Comparison of ENCODE assay signal across 26 mouse cellular contexts in genomic region chr3:60631754-60632153, GRCm38 (mm10).
A peak's percentile ranks its signal among the peaks of the same experiment; 100 is the strongest.
DNase-seq lines count a peak whose midpoint lies in the region; ATAC-seq and TF ChIP-seq lines count a peak whose summit lies in the region.
"Had no signal": no experiment of that assay in that cellular context is flagged by ENCODE, and none has a peak within 500 bp of the region (broad histone marks: within the 10 kb centered on the region; RNA-seq: fewer than 3 reads in every experiment).

No protein-coding gene starts in this region.

- TF ChIP-seq CTCF in kidney, postnatal 0 days (IDR thresholded peaks at IDR 0.05; ENCODE audit: low read depth), result no peak
- TF ChIP-seq CTCF in kidney, adult 2 months (conservative IDR thresholded peaks at IDR 0.05; ENCODE audit: insufficient read depth, insufficient read length, low read depth, low read length), result no peak
- no peak for TF ChIP-seq CTCF in midbrain, postnatal 0 days (IDR thresholded peaks at IDR 0.05)

- H3K4me2 ChIP-seq in embryonic facial prominence, embryonic 14.5 days (ENCODE audit: low read depth, low read length), result no peak overlapping the region
- no peak overlapping the region for H3K4me2 ChIP-seq in kidney, postnatal 0 days (ENCODE audit: low read length)
- no peak overlapping the region for H3K4me2 ChIP-seq in midbrain, embryonic 15.5 days
- no peak overlapping the region for H3K4me2 ChIP-seq in midbrain, embryonic 11.5 days
- H3K4me2 ChIP-seq in midbrain, postnatal 0 days (ENCODE audit: low read depth, low read length, poor library complexity, severe bottlenecking), result no peak overlapping the region
- H3K4me2 ChIP-seq in forebrain, embryonic 15.5 days (replicated peaks), result no peak overlapping the region
- H3K4me2 ChIP-seq: embryonic facial prominence, embryonic 12.5 days; forebrain, embryonic 13.5 days; heart, embryonic 15.5 days; hindbrain, embryonic 15.5 days; limb, embryonic 15.5 days had no signal

- no peaks in the 10 kb centered on the region for H3K9me3 ChIP-seq in embryonic facial prominence, embryonic 14.5 days (ENCODE audit: control insufficient read depth, low read length)
- no peaks in the 10 kb centered on the region for H3K9me3 ChIP-seq in embryonic facial prominence, embryonic 10.5 days
- no peaks in the 10 kb centered on the region for H3K9me3 ChIP-seq in kidney, postnatal 0 days (replicated peaks; ENCODE audit: low read length)
- H3K9me3 ChIP-seq in midbrain, embryonic 15.5 days, result no peaks in the 10 kb centered on the region
- H3K9me3 ChIP-seq in midbrain, embryonic 11.5 days (ENCODE audit: control insufficient read depth, low read length), result no peaks in the 10 kb centered on the region
- no peaks in the 10 kb centered on the region for H3K9me3 ChIP-seq in midbrain, postnatal 0 days (ENCODE audit: low read length)
- no peaks in the 10 kb centered on the region for H3K9me3 ChIP-seq in forebrain, embryonic 15.5 days
- H3K9me3 ChIP-seq: embryonic facial prominence, embryonic 12.5 days; forebrain, embryonic 13.5 days; heart, embryonic 15.5 days; hindbrain, embryonic 15.5 days; limb, embryonic 15.5 days; megakaryocyte, embryonic 14.5 days had no signal

- no peaks in the 10 kb centered on the region for H3K27me3 ChIP-seq in embryonic facial prominence, embryonic 14.5 days (replicated peaks; ENCODE audit: control insufficient read depth, insufficient read depth, low read length)
- H3K27me3 ChIP-seq in embryonic facial prominence, embryonic 10.5 days (replicated peaks; ENCODE audit: low read depth, poor library complexity, severe bottlenecking), result no peaks in the 10 kb centered on the region
- no peaks in the 10 kb centered on the region for H3K27me3 ChIP-seq in kidney, postnatal 0 days (ENCODE audit: insufficient read depth, low read length)
- H3K27me3 ChIP-seq in kidney, adult 2 months (replicated peaks; ENCODE audit: control insufficient read depth, insufficient read depth, low read length), result no peaks in the 10 kb centered on the region
- no peaks in the 10 kb centered on the region for H3K27me3 ChIP-seq in midbrain, embryonic 15.5 days (replicated peaks)
- no peaks in the 10 kb centered on the region for H3K27me3 ChIP-seq in midbrain, embryonic 11.5 days (ENCODE audit: control insufficient read depth, insufficient read depth, low read length)
- no peaks in the 10 kb centered on the region for H3K27me3 ChIP-seq in midbrain, postnatal 0 days (ENCODE audit: insufficient read depth, low read length)
- no peaks in the 10 kb centered on the region for H3K27me3 ChIP-seq in forebrain, embryonic 15.5 days
- H3K27me3 ChIP-seq: embryonic facial prominence, embryonic 12.5 days; forebrain, embryonic 13.5 days; heart, embryonic 15.5 days; hindbrain, embryonic 15.5 days; limb, embryonic 15.5 days; megakaryocyte, embryonic 14.5 days had no signal

- 89% methylated on average over 5 of the region's 5 CpGs for WGBS in embryonic facial prominence, embryonic 14.5 days
- 92% methylated on average over 5 of the region's 5 CpGs for WGBS in embryonic facial prominence, embryonic 10.5 days
- WGBS in kidney, postnatal 0 days, result 80% methylated on average over 5 of the region's 5 CpGs
- WGBS in kidney, adult 2 months, result 89% methylated on average over 5 of the region's 5 CpGs
- WGBS in midbrain, embryonic 15.5 days, result 88% methylated on average over 5 of the region's 5 CpGs
- WGBS in midbrain, embryonic 11.5 days, result 92% methylated on average over 5 of the region's 5 CpGs
- WGBS in midbrain, postnatal 0 days, result 96% methylated on average over 5 of the region's 5 CpGs
- WGBS in forebrain, embryonic 15.5 days, result 90% methylated on average over 5 of the region's 5 CpGs

- ATAC-seq in embryonic facial prominence, embryonic 14.5 days (ENCODE audit: low read depth), result peak; percentile 26; the same call in 1 of the 2 replicates
- ATAC-seq in kidney, postnatal 0 days (replicated peaks; ENCODE audit: low FRiP score, low read depth), result peak; percentile 69; the same call in 1 of the 2 replicates
- peak; percentile 45; the same call in 1 of the 2 replicates for ATAC-seq in midbrain, embryonic 15.5 days (replicated peaks)
- no peak for ATAC-seq in midbrain, embryonic 11.5 days (ENCODE audit: low FRiP score)
- ATAC-seq in midbrain, postnatal 0 days (ENCODE audit: low FRiP score), result 0 out of 2 replicates have a peak, but pooled peaks have one; percentile 47
- ATAC-seq in forebrain, embryonic 15.5 days (replicated peaks), result no peak
- ATAC-seq: forebrain, embryonic 13.5 days had no signal

- no peak for DNase-seq in embryonic facial prominence, embryonic 14.5 days (ENCODE audit: low spot score)
- no peak for DNase-seq in embryonic facial prominence, embryonic 10.5 days (ENCODE audit: low spot score)
- no peak for DNase-seq in kidney, postnatal 0 days (ENCODE audit: low spot score)
- no peak for DNase-seq in kidney, adult 2 months
- no peak for DNase-seq in midbrain, embryonic 11.5 days (ENCODE audit: low spot score, missing footprints)
- no peak for DNase-seq in midbrain, postnatal 0 days (ENCODE audit: low spot score)
- DNase-seq: adrenal gland, postnatal 10 days; cerebellum, adult 18-20 months; cerebellum, postnatal 14 days; gastrocnemius, adult 2 months; heart, postnatal 36 days; kidney, adult 8-10 months; layer of hippocampus, adult 9-11 months; lung, adult 2 months; lung, postnatal 36 days; thymus, adult 18-20 months; thymus, postnatal 4 days had no signal

- no peaks in the 10 kb centered on the region for H3K4me1 ChIP-seq in embryonic facial prominence, embryonic 14.5 days (ENCODE audit: control insufficient read depth, insufficient read depth, low read length)
- no peaks in the 10 kb centered on the region for H3K4me1 ChIP-seq in embryonic facial prominence, embryonic 10.5 days
- H3K4me1 ChIP-seq in kidney, postnatal 0 days (replicated peaks; ENCODE audit: insufficient read depth, low read length), result no peaks in the 10 kb centered on the region
- H3K4me1 ChIP-seq in kidney, adult 2 months (ENCODE audit: control insufficient read depth, insufficient read depth, low read length), result no peaks in the 10 kb centered on the region
- H3K4me1 ChIP-seq in midbrain, embryonic 15.5 days, result no peaks in the 10 kb centered on the region
- H3K4me1 ChIP-seq in midbrain, embryonic 11.5 days (ENCODE audit: control insufficient read depth, insufficient read depth, low read length), result no peaks in the 10 kb centered on the region
- H3K4me1 ChIP-seq in midbrain, postnatal 0 days (ENCODE audit: insufficient read depth, low read length), result no peaks in the 10 kb centered on the region
- H3K4me1 ChIP-seq in forebrain, embryonic 15.5 days, result no peaks in the 10 kb centered on the region
- H3K4me1 ChIP-seq: embryonic facial prominence, embryonic 12.5 days; forebrain, embryonic 13.5 days; heart, embryonic 15.5 days; hindbrain, embryonic 15.5 days; limb, embryonic 15.5 days had no signal

- no peak overlapping the region for H3K9ac ChIP-seq in embryonic facial prominence, embryonic 14.5 days (ENCODE audit: low read depth, low read length)
- H3K9ac ChIP-seq in kidney, postnatal 0 days (ENCODE audit: low read depth, low read length), result no peak overlapping the region
- H3K9ac ChIP-seq in midbrain, embryonic 15.5 days, result no peak overlapping the region
- no peak overlapping the region for H3K9ac ChIP-seq in midbrain, embryonic 11.5 days (ENCODE audit: low read length)
- H3K9ac ChIP-seq in midbrain, postnatal 0 days (replicated peaks; ENCODE audit: low read length, poor library complexity, severe bottlenecking), result no peak overlapping the region
- no peak overlapping the region for H3K9ac ChIP-seq in forebrain, embryonic 15.5 days (replicated peaks)
- H3K9ac ChIP-seq: embryonic facial prominence, embryonic 12.5 days; forebrain, embryonic 13.5 days; heart, embryonic 15.5 days; hindbrain, embryonic 15.5 days; limb, embryonic 15.5 days had no signal

- TF ChIP-seq POLR2A in kidney, adult 2 months (IDR thresholded peaks at IDR 0.05; ENCODE audit: low read depth, low read length), result no peak

- peaks cover 13% of the 10 kb centered on the region; the same call in 1 of the 2 replicates for H3K36me3 ChIP-seq in embryonic facial prominence, embryonic 14.5 days (ENCODE audit: control insufficient read depth, insufficient read depth, low read length)
- peaks cover 11% of the 10 kb centered on the region for H3K36me3 ChIP-seq in embryonic facial prominence, embryonic 10.5 days (replicated peaks)
- H3K36me3 ChIP-seq in kidney, postnatal 0 days (ENCODE audit: insufficient read depth, low read length), result 0 out of 2 replicates have a peak, but pooled peaks cover 3% of the 10 kb centered on the region
- H3K36me3 ChIP-seq in kidney, adult 2 months (ENCODE audit: control insufficient read depth, insufficient read depth, low read length), result peaks cover 3% of the 10 kb centered on the region; the same call in 1 of the 2 replicates
- H3K36me3 ChIP-seq in midbrain, embryonic 15.5 days (replicated peaks), result no peaks in the 10 kb centered on the region
- no peaks in the 10 kb centered on the region for H3K36me3 ChIP-seq in midbrain, embryonic 11.5 days (ENCODE audit: control insufficient read depth, insufficient read depth, low read length)
- peaks cover 4% of the 10 kb centered on the region; the same call in 1 of the 2 replicates for H3K36me3 ChIP-seq in midbrain, postnatal 0 days (ENCODE audit: insufficient read depth, low read length)
- H3K36me3 ChIP-seq in forebrain, embryonic 15.5 days, result no peaks in the 10 kb centered on the region
- H3K36me3 ChIP-seq: embryonic facial prominence, embryonic 12.5 days; hindbrain, embryonic 15.5 days had no signal

- H3K27ac ChIP-seq in embryonic facial prominence, embryonic 14.5 days (replicated peaks; ENCODE audit: low read depth, low read length), result no peak overlapping the region
- no peak overlapping the region for H3K27ac ChIP-seq in embryonic facial prominence, embryonic 10.5 days (replicated peaks)
- no peak overlapping the region for H3K27ac ChIP-seq in kidney, postnatal 0 days
- no peak overlapping the region for H3K27ac ChIP-seq in kidney, adult 2 months (ENCODE audit: insufficient read depth, low read depth, low read length)
- H3K27ac ChIP-seq in midbrain, embryonic 15.5 days, result no peak overlapping the region
- H3K27ac ChIP-seq in midbrain, embryonic 11.5 days (ENCODE audit: low read depth, low read length), result no peak overlapping the region
- H3K27ac ChIP-seq in midbrain, postnatal 0 days (ENCODE audit: low read depth, low read length), result no peak overlapping the region
- H3K27ac ChIP-seq in forebrain, embryonic 15.5 days (replicated peaks), result no peak overlapping the region
- H3K27ac ChIP-seq: embryonic facial prominence, embryonic 12.5 days; forebrain, embryonic 13.5 days; gastrocnemius, adult 2 months; heart, embryonic 15.5 days; hindbrain, embryonic 15.5 days; limb, embryonic 15.5 days had no signal

- H3K4me3 ChIP-seq in embryonic facial prominence, embryonic 14.5 days (ENCODE audit: low read depth, low read length), result no peak overlapping the region
- no peak overlapping the region for H3K4me3 ChIP-seq in embryonic facial prominence, embryonic 10.5 days
- no peak overlapping the region for H3K4me3 ChIP-seq in kidney, postnatal 0 days (replicated peaks; ENCODE audit: low read depth, low read length)
- no peak overlapping the region for H3K4me3 ChIP-seq in kidney, adult 2 months (ENCODE audit: insufficient read depth, low read depth, low read length)
- no peak overlapping the region for H3K4me3 ChIP-seq in midbrain, embryonic 15.5 days
- no peak overlapping the region for H3K4me3 ChIP-seq in midbrain, embryonic 11.5 days (ENCODE audit: low read depth, low read length)
- H3K4me3 ChIP-seq in midbrain, postnatal 0 days (ENCODE audit: low read depth, low read length), result no peak overlapping the region
- H3K4me3 ChIP-seq in forebrain, embryonic 15.5 days, result no peak overlapping the region
- H3K4me3 ChIP-seq: embryonic facial prominence, embryonic 12.5 days; erythroblast, embryonic 14.5 days; forebrain, embryonic 13.5 days; gastrocnemius, adult 2 months; heart, embryonic 15.5 days; hindbrain, embryonic 15.5 days; limb, embryonic 15.5 days; megakaryocyte, embryonic 14.5 days had no signal

Comparison
In these comparisons a context has a peak if more than half of its experiments do, and no peak if none do; other contexts are left out.
1. ATAC-seq: peak in embryonic facial prominence, embryonic 14.5 days (single experiment), kidney, postnatal 0 days (single experiment), midbrain, embryonic 15.5 days (single experiment) and midbrain, postnatal 0 days (single experiment); none in midbrain, embryonic 11.5 days (single experiment) and forebrain, embryonic 15.5 days (single experiment).